Mouse (Mus musculus) erythroblast, embryonic 14.5 days (primary cell): ENCODE results near the gene Arid4b. TPM values are rescaled to one million over a fixed set of nuclear protein-coding genes. Genes with fewer than 3 reads are reported as not detected.
A peak's percentile ranks its signal among the peaks of the same experiment; 100 is the strongest.

Source experiments
- H3K27me3 ChIP-seq: 2 replicates; pipeline ENCODE4 v1.6.1; 2012; ENCODE audit warnings: inconsistent platforms; ENCODE audit not compliant: control insufficient read depth
- H3K36me3 ChIP-seq: 2 replicates; pipeline ENCODE4 v1.6.1; 2012; ENCODE audit warnings: mild to moderate bottlenecking, inconsistent platforms; ENCODE audit not compliant: control insufficient read depth
- H3K4me1 ChIP-seq: 2 replicates; pipeline ENCODE4 v1.6.1; 2012; ENCODE audit warnings: inconsistent platforms; ENCODE audit not compliant: control insufficient read depth
- H3K4me3 ChIP-seq: replicated peaks from 2 replicates; pipeline ENCODE3; 2012; ENCODE audit warnings: moderate library complexity, mild to moderate bottlenecking, inconsistent platforms
- H3K9me3 ChIP-seq: 2 replicates; pipeline ENCODE4 v1.6.1; 2012; ENCODE audit warnings: low read length, inconsistent platforms, mixed read lengths; ENCODE audit not compliant: control insufficient read depth
- GATA1 ChIP-seq: IDR thresholded peaks from 2 replicates; pipeline ENCODE4 v1.6.1; 2012; ENCODE audit warnings: low read length, inconsistent platforms, mixed read lengths
- TAL1 ChIP-seq: IDR thresholded peaks from 3 replicates; pipeline ENCODE4 v1.6.1; 2012; ENCODE audit warnings: low read length, inconsistent platforms, mixed read lengths
- polyA plus RNA-seq: library from polyadenylated mRNA; stranded (reverse); fragments of >175 nt; gene quantifications from 2 replicates; pipeline ENCODE4 v1.2.3, GENCODE M21; 2012

Arid4b gene
- polyA plus RNA-seq, 1 experiment: 0.57 TPM

GRCm38 (mm10) chr13:14049878-14050277, 13.2 kb upstream of the Arid4b start:
- Histone ChIP-seq H3K27me3 (no peaks in the 10 kb centered on the region), H3K9me3 (no peaks in the 10 kb centered on the region), H3K4me3 (no peak overlapping the region), H3K36me3 (peaks cover 72% of the 10 kb centered on the region), H3K4me1 (no peaks in the 10 kb centered on the region)
- TF ChIP-seq TAL1: no peak
- no peak for TF ChIP-seq GATA1

GRCm38 (mm10) chr13:14056801-14057200, 6.2 kb upstream of the Arid4b start:
- peaks cover 75% of the 10 kb centered on the region for H3K36me3 ChIP-seq
- no peak overlapping the region for H3K4me3 ChIP-seq
- no peaks in the 10 kb centered on the region for H3K27me3 ChIP-seq
- no peaks in the 10 kb centered on the region for H3K9me3 ChIP-seq
- peaks cover 17% of the 10 kb centered on the region for H3K4me1 ChIP-seq
- no peak for TF ChIP-seq GATA1
- no peak for TF ChIP-seq TAL1

- TF ChIP-seq TAL1 (no peak), GATA1 (no peak)
- Histone ChIP-seq H3K36me3 (peaks cover 47% of the 10 kb centered on the region), H3K9me3 (no peaks in the 10 kb centered on the region), H3K4me1 (peaks cover 24% of the 10 kb centered on the region), H3K27me3 (no peaks in the 10 kb centered on the region), H3K4me3 (no peak overlapping the region)
These were observed 3.5 kb upstream of the Arid4b start for GRCm38 (mm10) chr13:14059582-14059981.

GRCm38 (mm10) chr13:14062209-14063012, 621 bp upstream of the Arid4b start:
- peaks cover 35% of the 10 kb centered on the region for H3K36me3 ChIP-seq
- peaks cover 41% of the 10 kb centered on the region for H3K4me1 ChIP-seq
- no peak for TF ChIP-seq GATA1
- TF ChIP-seq TAL1: no peak
- no peaks in the 10 kb centered on the region for H3K9me3 ChIP-seq
- peak overlapping the region; percentile 89 for H3K4me3 ChIP-seq
- H3K27me3 ChIP-seq: no peaks in the 10 kb centered on the region

GRCm38 (mm10) chr13:14063942-14064271, 875 bp downstream of the Arid4b start:
- Histone ChIP-seq H3K36me3 (peaks cover 43% of the 10 kb centered on the region), H3K9me3 (no peaks in the 10 kb centered on the region), H3K4me1 (peaks cover 46% of the 10 kb centered on the region), H3K27me3 (no peaks in the 10 kb centered on the region), H3K4me3 (peak overlapping the region; percentile 89)
- TF ChIP-seq GATA1 (no peak), TAL1 (no peak)

- Histone ChIP-seq H3K9me3 (no peaks in the 10 kb centered on the region), H3K4me1 (peaks cover 46% of the 10 kb centered on the region), H3K36me3 (peaks cover 41% of the 10 kb centered on the region), H3K27me3 (no peaks in the 10 kb centered on the region), H3K4me3 (peak overlapping the region; percentile 89)
- TF ChIP-seq TAL1 (no peak), GATA1 (no peak)
These were observed 1.5 kb downstream of the Arid4b start for GRCm38 (mm10) chr13:14064341-14065027.

GRCm38 (mm10) chr13:14065028-14065380, 2.0 kb downstream of the Arid4b start:
- Histone ChIP-seq H3K9me3 (no peaks in the 10 kb centered on the region), H3K27me3 (no peaks in the 10 kb centered on the region), H3K36me3 (peaks cover 42% of the 10 kb centered on the region), H3K4me1 (peaks cover 49% of the 10 kb centered on the region), H3K4me3 (peak overlapping the region; percentile 89)
- TF ChIP-seq TAL1 (no peak), GATA1 (no peak)

- peaks cover 38% of the 10 kb centered on the region for H3K36me3 ChIP-seq
- no peak for TF ChIP-seq TAL1
- no peak for TF ChIP-seq GATA1
- peak overlapping the region; percentile 89 for H3K4me3 ChIP-seq
- H3K4me1 ChIP-seq: peaks cover 49% of the 10 kb centered on the region
- H3K27me3 ChIP-seq: no peaks in the 10 kb centered on the region
- H3K9me3 ChIP-seq: no peaks in the 10 kb centered on the region
These were observed 2.7 kb downstream of the Arid4b start for GRCm38 (mm10) chr13:14065701-14066100.

GRCm38 (mm10) chr13:14068035-14068434, 5.0 kb downstream of the Arid4b start:
- H3K4me1 ChIP-seq: peaks cover 43% of the 10 kb centered on the region
- no peak overlapping the region for H3K4me3 ChIP-seq
- no peaks in the 10 kb centered on the region for H3K27me3 ChIP-seq
- no peaks in the 10 kb centered on the region for H3K9me3 ChIP-seq
- H3K36me3 ChIP-seq: peaks cover 39% of the 10 kb centered on the region
- TF ChIP-seq TAL1 (no peak), GATA1 (no peak)

- no peak for TF ChIP-seq GATA1
- no peak overlapping the region for H3K4me3 ChIP-seq
- no peaks in the 10 kb centered on the region for H3K9me3 ChIP-seq
- H3K27me3 ChIP-seq: no peaks in the 10 kb centered on the region
- H3K36me3 ChIP-seq: peaks cover 41% of the 10 kb centered on the region
- peaks cover 45% of the 10 kb centered on the region for H3K4me1 ChIP-seq
These were observed 6.3 kb downstream of the Arid4b start for GRCm38 (mm10) chr13:14069291-14069690.
